Mouse (Mus musculus) embryonic fibroblast, embryonic 13.5 days (primary cell): Measurements from ENCODE around the gene Aatk. TPM values are rescaled to one million over a fixed set of nuclear protein-coding genes. Genes with fewer than 3 reads are reported as not detected.

Experiments used
- H3K27ac ChIP-seq: 2 replicates; pipeline ENCODE4 v1.5.1; 2012; ENCODE audit warnings: low read length, control low read depth, inconsistent platforms; ENCODE audit not compliant: insufficient read depth
- H3K4me1 ChIP-seq: 2 replicates; pipeline ENCODE4 v1.6.1; 2011; ENCODE audit warnings: low read length; ENCODE audit not compliant: control insufficient read depth, insufficient read depth
- H3K4me3 ChIP-seq: 2 replicates; pipeline ENCODE4 v1.5.1; 2011; ENCODE audit warnings: mild to moderate bottlenecking, control low read depth, low read length; ENCODE audit not compliant: insufficient read depth
- CTCF ChIP-seq: IDR thresholded peaks from 2 replicates; pipeline ENCODE4 v1.5.1; 2011; ENCODE audit warnings: mild to moderate bottlenecking, control low read depth, low read length, moderate library complexity, borderline replicate concordance; ENCODE audit not compliant: insufficient read depth
- POLR2A ChIP-seq: IDR thresholded peaks from 2 replicates; pipeline ENCODE4 v1.6.1; 2011; ENCODE audit warnings: low read depth, mild to moderate bottlenecking, control low read depth, low read length, moderate library complexity
- polyA plus RNA-seq: library from polyadenylated mRNA; stranded (reverse); fragments of >200 nt; gene quantifications from 2 replicates; pipeline ENCODE4 v1.2.4, GENCODE M21; 2011; ENCODE audit warnings: low read depth; ENCODE audit not compliant: missing spikeins, insufficient read length

The Aatk gene
- 0.19 TPM in 1 of 2 replicates, not detected in the other for polyA plus RNA-seq

GRCm38 (mm10) chr11:120046553-120047191 lies at the start of gene Aatk:
Aatk (minus strand) TSS chr11:120047167.
- peak within 1 kb of the TSS; percentile 12; the same call in 1 of the 2 replicates for H3K4me3 ChIP-seq
- no peak for TF ChIP-seq CTCF
- TF ChIP-seq POLR2A: no peak
- 0 out of 2 replicates have a peak, but pooled peaks cover 4% of the 10 kb centered on the region for H3K4me1 ChIP-seq
- no peak within 1 kb of the TSS for H3K27ac ChIP-seq

GRCm38 (mm10) chr11:120092817-120093591 lies 46.0 kb upstream of the Aatk start:
- Histone ChIP-seq H3K27ac (no peak overlapping the region), H3K4me3 (no peak overlapping the region), H3K4me1 (peaks cover 5% of the 10 kb centered on the region; the same call in 1 of the 2 replicates)
- peak; percentile 26; the same call in 1 of the 2 replicates for TF ChIP-seq CTCF
- no peak for TF ChIP-seq POLR2A

GRCm38 (mm10) chr11:120090661-120091060 lies 43.7 kb upstream of the Aatk start:
- TF ChIP-seq POLR2A: no peak
- TF ChIP-seq CTCF: no peak
- H3K27ac ChIP-seq: no peak overlapping the region
- no peaks in the 10 kb centered on the region for H3K4me1 ChIP-seq
- no peak overlapping the region for H3K4me3 ChIP-seq

GRCm38 (mm10) chr11:120086702-120087152 lies 39.8 kb upstream of the Aatk start, which contains the start of gene Cep131:
Cep131 (minus strand) TSS chr11:120086827.
- no peaks in the 10 kb centered on the region for H3K4me1 ChIP-seq
- H3K4me3 ChIP-seq: peak within 1 kb of the TSS; percentile 68
- TF ChIP-seq POLR2A: peak; percentile 68
- no peak for TF ChIP-seq CTCF
- H3K27ac ChIP-seq: peak within 1 kb of the TSS; percentile 61; the same call in 1 of the 2 replicates

- peak overlapping the region; percentile 68 for H3K4me3 ChIP-seq
- no peaks in the 10 kb centered on the region for H3K4me1 ChIP-seq
- no peak overlapping the region for H3K27ac ChIP-seq
- TF ChIP-seq POLR2A (no peak), CTCF (no peak)
These were observed 39.1 kb upstream of the Aatk start for GRCm38 (mm10) chr11:120085891-120086627.

- H3K4me1 ChIP-seq: no peaks in the 10 kb centered on the region
- no peak overlapping the region for H3K4me3 ChIP-seq
- H3K27ac ChIP-seq: no peak overlapping the region
- no peak for TF ChIP-seq CTCF
These were observed 33.3 kb upstream of the Aatk start for GRCm38 (mm10) chr11:120080282-120080681.

- H3K4me1 ChIP-seq: no peaks in the 10 kb centered on the region
- no peak overlapping the region for H3K27ac ChIP-seq
- no peak overlapping the region for H3K4me3 ChIP-seq
- TF ChIP-seq POLR2A (no peak), CTCF (no peak)
These were observed 29.2 kb upstream of the Aatk start for GRCm38 (mm10) chr11:120076191-120076590.

GRCm38 (mm10) chr11:120072986-120073647 lies 26.1 kb upstream of the Aatk start:
- H3K27ac ChIP-seq: no peak overlapping the region
- no peak overlapping the region for H3K4me3 ChIP-seq
- TF ChIP-seq CTCF: no peak
- TF ChIP-seq POLR2A: no peak
- no peaks in the 10 kb centered on the region for H3K4me1 ChIP-seq

GRCm38 (mm10) chr11:120071731-120072320 lies 24.9 kb upstream of the Aatk start:
- H3K4me1 ChIP-seq: no peaks in the 10 kb centered on the region
- H3K4me3 ChIP-seq: no peak overlapping the region
- TF ChIP-seq POLR2A (no peak), CTCF (no peak)
- no peak overlapping the region for H3K27ac ChIP-seq
